Mouse (Mus musculus): ENCODE measurements around the gene A730009L09Rik.

The A730009L09Rik gene

DNA sequence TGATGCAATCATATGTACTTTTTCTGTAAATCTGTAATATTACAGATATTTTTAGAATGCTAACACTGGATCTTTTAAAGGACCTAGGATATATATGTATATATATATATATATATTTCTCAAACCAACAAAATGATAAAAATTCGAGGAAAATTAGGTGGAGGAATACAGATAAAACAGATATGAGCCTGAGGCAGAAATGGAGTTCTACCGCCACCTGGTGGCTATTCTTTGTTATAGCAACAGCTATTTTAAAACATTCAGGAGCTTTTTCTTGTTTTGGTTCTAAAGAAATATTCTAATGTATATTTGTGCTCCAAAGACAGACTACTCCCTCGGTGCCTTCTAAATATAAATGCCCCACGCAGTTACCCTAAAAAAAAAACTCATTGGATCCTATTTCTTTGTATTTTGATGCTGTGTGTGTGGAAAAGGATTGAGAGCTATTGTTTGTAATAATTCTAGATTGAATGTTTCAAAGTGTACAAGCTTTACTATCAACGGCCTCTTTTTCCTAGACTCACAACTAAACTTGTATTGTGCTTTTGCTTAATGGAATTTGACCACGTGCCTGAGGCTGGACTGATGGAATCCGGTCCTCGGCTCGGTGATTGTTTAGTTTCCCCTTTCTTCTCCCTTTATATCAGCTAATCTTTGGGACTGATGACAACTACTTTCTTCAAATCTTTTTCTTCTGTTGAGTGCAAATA, 44.8 kb downstream of the A730009L09Rik start:
- no peak for DNase-seq (ENCODE audit: low read depth, low spot score)

DNA sequence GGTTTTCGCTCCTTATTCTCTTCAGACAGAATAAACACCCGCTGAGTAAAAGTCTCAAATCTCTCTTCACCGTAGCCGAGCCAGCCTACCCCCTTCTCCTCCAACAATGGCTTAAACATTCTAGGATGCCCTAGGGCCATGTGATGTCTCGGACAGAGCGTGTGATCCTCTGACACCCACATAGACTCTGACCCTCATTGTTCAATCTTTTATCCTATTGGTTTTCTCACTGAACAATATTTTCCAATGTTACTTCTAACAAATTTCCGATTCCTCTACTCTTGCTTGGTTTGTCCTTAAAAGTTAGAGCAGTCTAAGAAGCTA, 45.3 kb downstream of the A730009L09Rik start:
- no peak for DNase-seq (ENCODE audit: low read depth, low spot score)

Data from ES-CJ7 (cell line).